Mouse (Mus musculus) central nervous system, embryonic 11.5 days (tissue): ENCODE measurements around the gene Olfr924. TPM values are rescaled to one million over a fixed set of nuclear protein-coding genes. Genes with fewer than 3 reads are reported as not detected.

Experiments
- polyA plus RNA-seq: library from polyadenylated mRNA; depleted of rRNA; stranded (reverse); fragments of >200 nt; gene quantifications from 2 replicates; pipeline ENCODE4 v1.2.3, GENCODE M21; 2012; rRNA removed

The Olfr924 gene
- not detected in 2 replicates for polyA plus RNA-seq

DNA sequence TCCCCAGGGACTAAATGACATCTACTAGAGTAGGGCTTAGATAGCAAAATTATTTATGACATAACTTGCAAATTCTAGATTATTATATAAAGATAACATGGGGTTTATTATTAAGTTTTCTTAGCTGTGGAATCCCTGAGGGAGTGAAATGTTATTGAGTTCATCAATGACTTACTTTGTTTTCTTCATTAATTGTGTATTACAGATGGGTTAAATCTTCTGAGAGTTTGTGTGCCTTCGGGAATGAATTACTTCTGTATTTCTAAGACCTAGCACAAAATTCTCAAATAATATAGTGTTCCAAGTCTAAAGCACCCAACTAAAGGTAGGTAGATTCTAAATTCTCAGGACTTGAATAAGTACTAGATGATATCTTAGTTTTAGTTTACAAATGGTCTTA, at the start of gene Olfr924:
TSS of gene Olfr924 (plus strand) at position 301 of the 400 bp plus-strand sequence.

DNA sequence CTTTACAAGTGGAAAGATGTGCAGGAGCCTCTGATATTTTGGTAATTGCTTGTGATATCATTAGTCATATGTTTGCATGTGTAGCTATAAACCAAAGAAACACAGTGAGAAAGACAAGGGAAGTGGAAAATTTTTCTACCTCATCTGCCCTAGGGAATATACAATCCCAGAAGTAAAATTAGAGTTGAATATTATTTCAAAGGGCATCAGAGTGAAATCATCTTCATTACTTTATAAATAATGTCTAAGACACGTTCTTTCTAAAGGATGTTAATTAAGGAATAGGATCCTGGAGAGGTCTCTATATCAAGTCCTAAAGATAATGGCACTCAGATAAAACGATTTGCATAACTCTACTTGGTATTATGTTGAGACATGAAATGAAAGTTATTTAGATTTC, 29.9 kb upstream of the Olfr924 start, which contains the start of gene Olfr922:
TSS of gene Olfr922 (plus strand) at position 301 of the 400 bp plus-strand sequence.

GRCm38 (mm10) chr9:38826245-38826644, 18.0 kb upstream of the Olfr924 start, which contains the start of gene Olfr923:
TSS of gene Olfr923 (plus strand) at chr9:38826545.

DNA sequence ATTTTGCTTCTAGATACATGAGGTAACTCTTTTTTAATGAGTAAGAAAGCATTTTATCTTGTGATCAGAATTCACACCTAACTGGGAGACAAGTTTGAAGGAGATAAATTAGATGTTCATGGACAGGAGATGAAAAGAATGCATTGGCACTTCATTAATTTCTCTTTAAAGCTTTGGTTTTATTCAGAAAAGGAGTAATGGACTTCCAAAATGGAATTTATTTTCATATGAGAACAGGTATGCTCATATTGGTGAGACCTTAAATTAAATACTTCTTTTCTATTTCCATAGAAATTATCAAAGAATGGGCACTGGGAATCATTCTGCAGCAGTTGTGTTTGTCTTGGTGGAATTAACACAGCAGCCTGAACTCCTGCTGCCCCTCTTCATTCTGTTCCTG, 10.5 kb downstream of the Olfr924 start, which contains the start of gene Olfr26:
TSS of gene Olfr26 (plus strand) at position 301 of the 400 bp plus-strand sequence.

GRCm38 (mm10) chr9:38876826-38877225, 32.6 kb downstream of the Olfr924 start, which contains the start of gene Olfr926:
TSS of gene Olfr926 (plus strand) at chr9:38877126.

Other genes with a start within 250 kb of the Olfr924 start
- not detected in 2 replicates for gene Olfr914, start 239.3 kb upstream of the Olfr924 start, polyA plus RNA-seq
- not detected in 2 replicates for gene Olfr916, start 184.6 kb upstream of the Olfr924 start, polyA plus RNA-seq
- gene Olfr917, start 178.6 kb upstream of the Olfr924 start, polyA plus RNA-seq: not detected in 2 replicates
- gene Olfr918, start 169.8 kb upstream of the Olfr924 start, polyA plus RNA-seq: not detected in 2 replicates
- not detected in 2 replicates for gene Olfr919, start 140.8 kb upstream of the Olfr924 start, polyA plus RNA-seq
- 6.0 and 9.7 TPM in 2 replicates for gene Vwa5a, start 126.2 kb upstream of the Olfr924 start, polyA plus RNA-seq
- 0.01 and 0.06 TPM in 2 replicates for gene Olfr920, start 92.2 kb upstream of the Olfr924 start, polyA plus RNA-seq
- not detected in 2 replicates for gene Olfr921, start 71.4 kb upstream of the Olfr924 start, polyA plus RNA-seq
- not detected in 2 replicates for gene Olfr922, start 29.8 kb upstream of the Olfr924 start, polyA plus RNA-seq
- not detected in 2 replicates for gene Olfr923, start 17.9 kb upstream of the Olfr924 start, polyA plus RNA-seq
- not detected in 2 replicates for gene Olfr26, start 10.6 kb downstream of the Olfr924 start, polyA plus RNA-seq
- not detected in 2 replicates for gene Olfr926, start 32.7 kb downstream of the Olfr924 start, polyA plus RNA-seq
- not detected in 2 replicates for gene Olfr930, start 85.4 kb downstream of the Olfr924 start, polyA plus RNA-seq
- not detected in 2 replicates for gene Olfr933, start 127.9 kb downstream of the Olfr924 start, polyA plus RNA-seq
- gene Olfr934, start 143.9 kb downstream of the Olfr924 start, polyA plus RNA-seq: not detected in 2 replicates
- not detected in 2 replicates for gene Olfr935, start 155.2 kb downstream of the Olfr924 start, polyA plus RNA-seq
- gene Olfr146, start 178.9 kb downstream of the Olfr924 start, polyA plus RNA-seq: not detected in 2 replicates
- gene Olfr937, start 220.5 kb downstream of the Olfr924 start, polyA plus RNA-seq: not detected in 2 replicates
- gene Olfr938, start 234.4 kb downstream of the Olfr924 start, polyA plus RNA-seq: not detected in 2 replicates